Mouse (Mus musculus): ENCODE results near the gene Tctex1d4. TPM values are rescaled to one million over a fixed set of nuclear protein-coding genes. Genes with fewer than 3 reads are reported as not detected.
A peak's percentile ranks its signal among the peaks of the same experiment; 100 is the strongest.

The Tctex1d4 gene
- not detected in 2 replicates for polyA plus RNA-seq (2014; fragmentation: Nextera tagmentation; extraction: Ambion mirVana)

DNA sequence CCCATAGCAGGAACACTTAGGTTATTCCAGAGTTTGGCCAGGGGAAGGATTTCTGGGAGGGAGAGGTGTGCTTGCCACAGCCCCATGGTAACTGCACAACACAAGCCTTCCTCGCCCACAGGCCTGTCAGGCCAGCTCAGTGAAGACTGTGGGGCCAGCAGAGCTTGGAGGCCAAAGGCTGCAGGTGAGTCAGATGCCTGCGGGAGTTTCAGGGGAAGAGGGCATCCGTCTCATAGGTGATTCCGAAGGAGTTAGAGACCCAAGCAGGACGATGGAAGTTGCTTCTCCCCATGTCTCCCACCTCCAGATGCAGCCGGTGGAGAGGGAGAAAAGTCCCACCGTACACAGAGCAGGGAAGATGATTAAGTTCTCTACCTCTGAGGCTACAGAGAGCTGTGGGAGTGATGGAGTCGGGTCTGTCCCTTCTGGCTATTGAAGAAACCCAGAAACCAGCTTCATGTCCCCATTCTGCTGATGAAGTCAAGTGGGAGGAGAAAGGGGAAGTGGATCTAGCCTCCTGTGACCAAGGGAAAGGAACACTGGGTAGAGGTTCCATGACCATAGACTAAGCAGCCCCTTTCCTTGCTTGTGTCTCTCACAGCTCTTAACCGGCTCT, at the start of gene Tctex1d4:
Gene Tctex1d4 (plus strand): TSS at position 120 of the 616 bp plus-strand sequence.
- Histone ChIP-seq H3K9ac (ENCODE audit: low read depth, low read length) (peak within 1 kb of the TSS; percentile 25), H3K27ac (ENCODE audit: low read depth, low read length) (peak within 1 kb of the TSS; percentile 87), H3K36me3 (ENCODE audit: control insufficient read depth, insufficient read depth, low read length) (peaks cover 3% of the 10 kb centered on the region; the same call in 1 of the 2 replicates), H3K4me3 (ENCODE audit: low read length) (no peak within 1 kb of the TSS), H3K27me3 (ENCODE audit: control insufficient read depth, insufficient read depth, low read length) (peaks cover 3% of the 10 kb centered on the region; the same call in 1 of the 2 replicates), H3K9me3 (ENCODE audit: control insufficient read depth, low read length) (no peaks in the 10 kb centered on the region), H3K4me2 (replicated peaks; ENCODE audit: low read depth, low read length) (peak within 1 kb of the TSS; percentile 15; the same call in 1 of the 2 replicates), H3K4me1 (ENCODE audit: control insufficient read depth, insufficient read depth, low read length) (peaks cover 22% of the 10 kb centered on the region)
- no peak for ATAC-seq (ENCODE audit: low FRiP score, low TSS enrichment)
- 82% methylated on average over 9 of the region's 9 CpGs for WGBS

DNA sequence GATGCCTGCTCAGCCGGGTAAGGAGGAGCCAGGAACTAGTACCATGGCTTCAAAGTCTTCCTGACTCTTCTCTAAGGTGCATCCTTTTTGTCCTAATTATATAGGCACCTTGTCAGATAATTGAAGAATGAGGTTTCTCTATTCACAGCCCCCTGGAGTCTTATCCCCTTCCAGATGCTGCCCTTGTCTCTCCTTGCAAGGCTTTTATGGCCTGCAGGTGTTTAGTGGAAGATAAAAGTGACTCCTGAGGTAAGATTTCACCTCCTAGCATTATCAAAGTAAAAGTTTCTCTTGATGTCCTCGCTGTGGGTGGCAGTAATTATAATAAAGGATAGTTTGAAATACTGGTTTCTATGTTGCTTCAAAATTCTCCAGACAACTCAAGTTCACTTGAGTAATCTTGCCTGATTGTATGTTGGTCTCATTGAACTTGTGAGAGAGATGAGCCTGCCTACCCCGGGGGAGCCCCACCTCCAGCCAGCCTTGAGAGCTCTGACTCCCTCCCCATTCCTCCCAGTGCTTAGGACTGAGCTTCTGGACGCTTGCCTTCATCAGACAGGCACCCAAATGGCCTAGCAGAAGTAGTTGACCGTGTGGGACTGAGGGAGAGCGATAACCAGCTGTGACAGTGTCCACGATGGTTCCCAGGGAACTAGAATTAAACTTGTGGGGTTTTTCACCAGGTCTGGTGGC, 38.5 kb upstream of the Tctex1d4 start:
- Histone ChIP-seq H3K4me3 (ENCODE audit: low read length) (no peak overlapping the region), H3K27me3 (ENCODE audit: control insufficient read depth, insufficient read depth, low read length) (no peaks in the 10 kb centered on the region), H3K36me3 (ENCODE audit: control insufficient read depth, insufficient read depth, low read length) (peaks cover 15% of the 10 kb centered on the region), H3K27ac (ENCODE audit: low read depth, low read length) (no peak overlapping the region), H3K4me1 (ENCODE audit: control insufficient read depth, insufficient read depth, low read length) (no peaks in the 10 kb centered on the region; the same call in 1 of the 2 replicates), H3K9me3 (ENCODE audit: control insufficient read depth, low read length) (no peaks in the 10 kb centered on the region), H3K9ac (ENCODE audit: low read depth, low read length) (no peak overlapping the region), H3K4me2 (replicated peaks; ENCODE audit: low read depth, low read length) (no peak overlapping the region)
- no peak for ATAC-seq (ENCODE audit: low FRiP score, low TSS enrichment)
- 63% methylated on average over 7 of the region's 7 CpGs for WGBS

DNA sequence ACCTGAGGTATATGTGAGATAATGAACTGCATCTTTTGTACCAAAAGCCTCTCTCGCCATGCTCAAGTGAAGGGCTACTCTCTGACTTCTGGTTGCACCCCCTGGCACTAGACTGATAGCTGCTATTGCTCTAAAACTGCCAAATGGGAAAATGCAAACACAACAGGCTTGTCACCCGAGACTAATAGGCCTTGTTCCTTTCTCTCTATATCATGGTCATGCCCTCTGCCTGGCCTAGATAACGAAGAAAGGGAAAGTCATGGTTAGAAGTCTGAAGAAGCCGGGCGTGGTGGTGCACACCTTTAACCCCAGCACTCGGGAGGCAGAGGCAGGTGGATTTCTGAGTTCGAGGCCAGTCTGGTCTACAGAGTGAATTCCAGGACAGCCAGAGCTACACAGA, 36.0 kb upstream of the Tctex1d4 start:
- WGBS, result 67% methylated on average over 7 of the region's 7 CpGs
- no peaks in the 10 kb centered on the region for H3K9me3 ChIP-seq (ENCODE audit: control insufficient read depth, low read length)
- H3K4me2 ChIP-seq (replicated peaks; ENCODE audit: low read depth, low read length), result no peak overlapping the region
- no peak overlapping the region for H3K9ac ChIP-seq (ENCODE audit: low read depth, low read length)
- H3K27me3 ChIP-seq (ENCODE audit: control insufficient read depth, insufficient read depth, low read length), result no peaks in the 10 kb centered on the region
- H3K27ac ChIP-seq (ENCODE audit: low read depth, low read length), result no peak overlapping the region
- no peak for ATAC-seq (ENCODE audit: low FRiP score, low TSS enrichment)
- H3K4me3 ChIP-seq (ENCODE audit: low read length), result no peak overlapping the region
- peaks cover 9% of the 10 kb centered on the region for H3K4me1 ChIP-seq (ENCODE audit: control insufficient read depth, insufficient read depth, low read length)
- H3K36me3 ChIP-seq (ENCODE audit: control insufficient read depth, insufficient read depth, low read length), result peaks cover 12% of the 10 kb centered on the region; the same call in 1 of the 2 replicates

DNA sequence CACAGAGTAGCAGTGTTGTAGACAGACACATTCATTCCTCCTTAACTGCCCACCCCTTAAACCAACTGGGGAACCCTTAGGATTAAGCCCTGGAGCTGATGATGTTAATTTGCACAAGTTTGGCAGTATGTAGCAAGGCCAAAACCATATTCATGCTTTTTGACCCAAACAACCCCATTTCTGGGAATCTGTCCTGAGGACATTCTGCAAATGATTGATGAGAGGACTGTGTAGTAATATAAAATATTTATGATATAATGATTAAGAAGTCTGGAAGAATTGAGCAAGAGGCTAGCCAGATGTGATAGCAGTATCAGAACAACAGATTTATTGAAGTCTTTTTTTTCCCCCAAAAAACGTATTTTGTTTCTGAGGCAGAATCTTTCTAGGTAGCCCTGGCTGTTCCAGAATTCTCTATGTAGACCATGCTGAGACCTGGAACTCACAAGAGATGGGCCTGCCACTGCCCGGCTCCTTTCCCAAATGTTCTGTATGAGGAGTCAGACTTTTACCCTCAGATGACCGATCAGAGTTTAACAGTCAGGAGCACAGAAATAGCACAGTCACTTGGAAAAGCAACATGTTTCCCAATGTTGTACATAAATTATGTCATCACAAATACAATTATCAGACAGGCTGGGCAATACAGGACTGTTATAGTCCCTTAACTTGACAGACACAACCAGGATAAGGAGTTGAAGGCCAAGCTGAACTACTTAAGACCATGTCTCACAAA, 31.8 kb upstream of the Tctex1d4 start:
- Histone ChIP-seq H3K4me3 (ENCODE audit: low read length) (0 out of 2 replicates have a peak overlapping the region, but pooled peaks have one; percentile 59), H3K9ac (ENCODE audit: low read depth, low read length) (no peak overlapping the region), H3K4me1 (ENCODE audit: control insufficient read depth, insufficient read depth, low read length) (peaks cover 29% of the 10 kb centered on the region), H3K36me3 (ENCODE audit: control insufficient read depth, insufficient read depth, low read length) (peaks cover under 1% of the 10 kb centered on the region; the same call in 1 of the 2 replicates), H3K27me3 (ENCODE audit: control insufficient read depth, insufficient read depth, low read length) (no peaks in the 10 kb centered on the region), H3K4me2 (replicated peaks; ENCODE audit: low read depth, low read length) (no peak overlapping the region), H3K27ac (ENCODE audit: low read depth, low read length) (peak overlapping the region; percentile 80; the same call in 1 of the 2 replicates), H3K9me3 (ENCODE audit: control insufficient read depth, low read length) (no peaks in the 10 kb centered on the region)
- 52% methylated on average over 3 of the region's 3 CpGs for WGBS
- ATAC-seq (ENCODE audit: low FRiP score, low TSS enrichment), result no peak

DNA sequence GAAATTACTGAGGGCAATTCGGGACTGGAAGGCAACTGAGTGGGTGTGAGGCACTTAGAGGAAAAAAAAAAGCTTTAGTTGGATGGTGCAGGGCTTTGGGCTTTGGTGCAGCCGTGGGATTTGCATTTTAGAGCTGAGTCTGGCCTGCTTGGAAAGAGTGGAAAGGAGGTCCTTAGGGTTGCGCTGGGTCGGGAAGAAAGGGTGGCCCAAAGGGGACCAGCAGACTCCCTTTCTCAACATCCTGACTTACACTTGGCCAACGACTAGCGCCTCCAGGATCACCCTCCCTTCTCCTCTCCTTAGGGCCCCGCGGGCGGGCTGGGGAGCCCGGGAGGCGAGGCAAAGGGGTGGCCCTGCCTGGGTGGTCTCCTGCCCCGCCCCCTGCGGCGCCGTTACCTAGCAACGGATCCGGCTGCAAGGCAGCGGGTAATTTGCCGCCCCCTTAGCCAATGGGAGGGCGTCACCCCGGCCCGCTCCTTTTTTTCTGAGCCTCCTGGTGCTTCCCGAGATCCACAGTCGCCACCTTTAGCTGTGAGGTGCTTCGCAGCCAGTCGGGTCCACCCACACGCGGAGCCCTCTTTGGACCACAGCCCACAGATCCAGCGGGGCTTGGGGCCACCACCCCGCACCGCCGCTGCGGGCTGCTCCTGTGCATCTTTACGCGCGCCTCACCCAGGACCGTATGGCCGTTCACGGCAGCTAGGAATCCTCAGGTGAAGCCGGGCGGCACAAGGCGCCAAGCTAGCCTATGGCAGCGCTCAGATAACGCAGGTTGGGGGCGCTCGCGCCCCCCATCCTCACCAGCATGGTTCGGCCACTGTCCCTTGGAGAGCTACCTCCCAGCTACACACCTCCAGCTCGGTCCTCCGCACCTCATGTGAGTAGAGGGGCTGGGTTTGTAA, 30.8 kb upstream of the Tctex1d4 start, which contains the start of gene Ptch2:
Gene Ptch2 (plus strand): TSS at position 525 of the 902 bp plus-strand sequence.
- WGBS, result under 1% methylated on average over 48 of the region's 50 CpGs
- ATAC-seq (ENCODE audit: low FRiP score, low TSS enrichment), result peak; percentile 91
- Histone ChIP-seq H3K27me3 (ENCODE audit: control insufficient read depth, insufficient read depth, low read length) (no peaks in the 10 kb centered on the region), H3K27ac (ENCODE audit: low read depth, low read length) (peak within 1 kb of the TSS; percentile 80), H3K9ac (ENCODE audit: low read depth, low read length) (peak within 1 kb of the TSS; percentile 63), H3K4me2 (replicated peaks; ENCODE audit: low read depth, low read length) (peak within 1 kb of the TSS; percentile 87), H3K4me3 (ENCODE audit: low read length) (peak within 1 kb of the TSS; percentile 59), H3K36me3 (ENCODE audit: control insufficient read depth, insufficient read depth, low read length) (peaks cover 10% of the 10 kb centered on the region), H3K4me1 (ENCODE audit: control insufficient read depth, insufficient read depth, low read length) (peaks cover 29% of the 10 kb centered on the region), H3K9me3 (ENCODE audit: control insufficient read depth, low read length) (no peaks in the 10 kb centered on the region)

DNA sequence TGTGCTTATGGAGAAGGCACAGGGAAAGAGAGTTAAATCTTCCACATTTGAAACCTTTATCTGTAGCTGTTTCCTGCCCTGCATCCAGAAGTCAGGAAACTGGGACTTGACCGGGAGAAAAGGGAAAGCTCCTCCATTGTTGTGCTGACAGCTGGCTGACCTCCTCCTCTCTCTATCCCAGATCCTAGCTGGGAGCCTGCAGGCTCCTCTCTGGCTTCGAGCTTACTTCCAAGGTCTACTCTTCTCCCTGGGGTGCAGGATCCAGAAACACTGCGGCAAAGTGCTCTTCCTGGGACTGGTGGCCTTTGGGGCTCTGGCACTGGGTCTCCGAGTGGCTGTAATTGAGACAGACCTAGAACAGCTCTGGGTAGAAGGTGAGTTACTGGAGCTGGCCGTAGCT, 29.9 kb upstream of the Tctex1d4 start:
- H3K36me3 ChIP-seq (ENCODE audit: control insufficient read depth, insufficient read depth, low read length), result peaks cover 10% of the 10 kb centered on the region
- peak overlapping the region; percentile 59 for H3K4me3 ChIP-seq (ENCODE audit: low read length)
- H3K9ac ChIP-seq (ENCODE audit: low read depth, low read length), result peak overlapping the region; percentile 63
- peak overlapping the region; percentile 69 for H3K27ac ChIP-seq (ENCODE audit: low read depth, low read length)
- no peaks in the 10 kb centered on the region for H3K9me3 ChIP-seq (ENCODE audit: control insufficient read depth, low read length)
- WGBS, result 9% methylated on average over 5 of the region's 5 CpGs
- H3K27me3 ChIP-seq (ENCODE audit: control insufficient read depth, insufficient read depth, low read length), result no peaks in the 10 kb centered on the region
- ATAC-seq (ENCODE audit: low FRiP score, low TSS enrichment), result no peak
- H3K4me1 ChIP-seq (ENCODE audit: control insufficient read depth, insufficient read depth, low read length), result peaks cover 29% of the 10 kb centered on the region
- H3K4me2 ChIP-seq (replicated peaks; ENCODE audit: low read depth, low read length), result peak overlapping the region; percentile 87

DNA sequence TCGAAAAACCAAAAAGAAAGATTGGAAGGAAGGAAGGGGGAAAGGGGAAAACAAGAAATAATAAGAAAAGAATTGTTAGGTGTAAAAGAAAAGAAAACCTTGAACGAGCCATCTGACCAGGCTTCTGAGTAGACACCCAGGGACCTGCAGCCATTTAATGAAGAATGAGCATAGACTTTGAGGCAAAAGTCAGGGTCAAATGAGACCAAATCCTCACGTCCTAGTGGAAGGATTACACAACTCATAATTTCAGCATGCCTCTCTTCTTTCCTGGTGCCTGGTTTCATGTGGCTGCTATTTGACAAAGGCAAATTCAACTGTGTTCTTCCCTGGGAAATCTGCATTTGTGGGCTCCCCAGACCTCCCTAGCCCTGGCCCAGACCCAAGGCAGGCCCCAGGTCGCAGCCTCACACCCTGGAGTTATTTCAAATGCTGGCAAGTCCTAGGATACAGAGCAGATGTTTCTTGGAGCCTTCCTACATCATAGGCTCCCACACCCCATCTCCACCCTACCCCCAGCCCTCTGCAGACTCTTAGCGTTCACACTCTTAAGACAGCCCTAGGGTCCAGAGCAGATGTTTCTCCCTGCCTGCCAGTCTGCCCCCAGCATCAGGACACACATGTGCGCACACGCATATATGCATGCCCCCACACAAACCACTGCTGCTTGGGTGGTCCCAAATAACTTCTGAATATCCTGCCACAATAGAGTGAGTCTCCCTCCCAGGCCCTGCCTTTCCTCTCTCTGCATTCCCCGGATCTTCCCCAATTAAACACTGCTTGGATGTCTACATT, 28.4 kb upstream of the Tctex1d4 start:
- no peaks in the 10 kb centered on the region for H3K9me3 ChIP-seq (ENCODE audit: control insufficient read depth, low read length)
- H3K4me1 ChIP-seq (ENCODE audit: control insufficient read depth, insufficient read depth, low read length), result peaks cover 29% of the 10 kb centered on the region
- peaks cover 10% of the 10 kb centered on the region for H3K36me3 ChIP-seq (ENCODE audit: control insufficient read depth, insufficient read depth, low read length)
- no peak for ATAC-seq (ENCODE audit: low FRiP score, low TSS enrichment)
- no peaks in the 10 kb centered on the region for H3K27me3 ChIP-seq (ENCODE audit: control insufficient read depth, insufficient read depth, low read length)
- H3K4me2 ChIP-seq (replicated peaks; ENCODE audit: low read depth, low read length), result peak overlapping the region; percentile 87; the same call in 1 of the 2 replicates
- no peak overlapping the region for H3K4me3 ChIP-seq (ENCODE audit: low read length)
- WGBS, result 58% methylated on average over 8 of the region's 8 CpGs
- H3K9ac ChIP-seq (ENCODE audit: low read depth, low read length), result no peak overlapping the region
- peak overlapping the region; percentile 26; the same call in 1 of the 2 replicates for H3K27ac ChIP-seq (ENCODE audit: low read depth, low read length)

DNA sequence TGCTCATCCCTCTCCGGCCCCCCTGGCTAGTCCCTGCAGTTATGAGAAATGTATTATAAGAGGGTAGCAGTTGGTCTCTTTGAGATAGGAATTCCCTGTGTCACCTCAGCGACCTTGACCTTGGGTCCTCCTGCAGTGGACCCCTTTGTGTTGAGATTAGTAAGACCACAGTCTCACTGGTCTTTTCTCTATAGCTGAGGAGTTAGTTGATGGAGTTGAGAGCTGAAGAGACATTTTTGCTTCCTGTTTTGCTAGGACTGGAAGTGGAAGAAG, 27.9 kb upstream of the Tctex1d4 start:
- Histone ChIP-seq H3K4me3 (ENCODE audit: low read length) (no peak overlapping the region), H3K9ac (ENCODE audit: low read depth, low read length) (no peak overlapping the region), H3K27me3 (ENCODE audit: control insufficient read depth, insufficient read depth, low read length) (no peaks in the 10 kb centered on the region), H3K9me3 (ENCODE audit: control insufficient read depth, low read length) (no peaks in the 10 kb centered on the region), H3K4me1 (ENCODE audit: control insufficient read depth, insufficient read depth, low read length) (peaks cover 29% of the 10 kb centered on the region), H3K4me2 (replicated peaks; ENCODE audit: low read depth, low read length) (no peak overlapping the region), H3K36me3 (ENCODE audit: control insufficient read depth, insufficient read depth, low read length) (peaks cover 10% of the 10 kb centered on the region), H3K27ac (ENCODE audit: low read depth, low read length) (peak overlapping the region; percentile 26; the same call in 1 of the 2 replicates)
- no peak for ATAC-seq (ENCODE audit: low FRiP score, low TSS enrichment)
- 89% methylated on average over 2 of the region's 2 CpGs for WGBS
